Mouse (Mus musculus) spleen, adult 2 months (tissue): ENCODE results near the gene Rasgrp3. TPM values are rescaled to one million over a fixed set of nuclear protein-coding genes. Genes with fewer than 3 reads are reported as not detected.
A peak's percentile ranks its signal among the peaks of the same experiment; 100 is the strongest.

Experiments used
- DNase-seq, 2 experiments: peaks; one replicate each; pipeline versions ENCODE4 v3.0.0 to v3.0.0-alpha.2; 2012 to 2021; ENCODE audit warnings: low spot score in 2 of 2, low read depth in 1 of 2
- H3K27ac ChIP-seq: fragments of 200-500 bp; 2 replicates; pipeline ENCODE4 v1.5.1; 2012; ENCODE audit warnings: low read length, inconsistent platforms; ENCODE audit not compliant: insufficient read depth
- H3K27me3 ChIP-seq: fragments of 200-500 bp; 2 replicates; pipeline ENCODE4 v1.6.1; 2012; ENCODE audit warnings: mild to moderate bottlenecking, moderate library complexity, low read length, inconsistent platforms; ENCODE audit not compliant: control insufficient read depth, insufficient read depth
- H3K36me3 ChIP-seq: fragments of 200-500 bp; 2 replicates; pipeline ENCODE4 v1.6.1; 2012; ENCODE audit warnings: mild to moderate bottlenecking, low read length, inconsistent platforms; ENCODE audit not compliant: control insufficient read depth, insufficient read depth
- H3K4me1 ChIP-seq: fragments of 200-500 bp; 2 replicates; pipeline ENCODE4 v1.6.1; 2011; ENCODE audit warnings: inconsistent platforms; ENCODE audit not compliant: control insufficient read depth, insufficient read depth, insufficient read length
- H3K4me3 ChIP-seq: fragments of 200-500 bp; 2 replicates; pipeline ENCODE4 v1.5.1; 2011; ENCODE audit warnings: mild to moderate bottlenecking, inconsistent platforms; ENCODE audit not compliant: insufficient read depth, insufficient read length; ENCODE audit errors: extremely low read depth
- CTCF ChIP-seq: fragments of 200-500 bp; IDR thresholded peaks from 2 replicates; pipeline ENCODE4 v1.5.1; 2011; ENCODE audit warnings: mild to moderate bottlenecking, inconsistent platforms; ENCODE audit not compliant: insufficient read depth, insufficient read length, insufficient replicate concordance; ENCODE audit errors: extremely low read depth
- POLR2A ChIP-seq: fragments of 200-500 bp; IDR thresholded peaks from 2 replicates; pipeline ENCODE4 v1.6.1; 2011; ENCODE audit warnings: low read depth, low read length, inconsistent platforms
- WGBS: fragments of 180-500 bp; shearing (Covaris S2); methylation state at CpG from one replicate; pipeline ENCODE4 v1.1.7; 2018; 5-methylcytosine and 5-hydroxymethylcytosine counted together
- polyA plus RNA-seq: library from polyadenylated mRNA; depleted of rRNA; stranded (reverse); fragments of >200 nt; gene quantifications from 2 replicates; pipeline ENCODE4 v1.2.3, GENCODE M21; 2012; rRNA removed

Rasgrp3 gene
- 9.8 TPM in 2 replicates for polyA plus RNA-seq

DNA sequence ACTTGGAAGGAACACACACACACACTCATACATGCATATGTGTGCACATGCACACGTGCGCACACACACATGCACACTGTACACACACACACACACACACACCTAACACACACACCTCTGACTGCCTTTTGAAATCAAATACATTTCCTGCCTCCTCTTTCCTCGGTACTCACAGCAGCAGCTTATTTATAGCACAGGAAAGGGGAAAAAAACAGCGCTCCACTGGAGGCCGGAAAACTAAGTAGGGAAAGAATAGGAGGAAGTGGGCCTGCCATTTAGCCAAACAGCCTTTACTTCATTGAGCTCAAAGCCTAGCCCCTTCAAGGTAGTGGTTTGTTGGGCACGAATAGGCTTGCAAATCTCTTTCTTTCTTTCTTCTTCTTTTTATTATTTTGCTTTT lies at the start of gene Rasgrp3:
Gene Rasgrp3, plus strand, starts transcription at position 298 of the 400 bp plus-strand sequence.
- no peak for DNase-seq
- H3K27ac ChIP-seq: peak within 1 kb of the TSS; percentile 25; the same call in 1 of the 2 replicates
- peak within 1 kb of the TSS; percentile 28; the same call in 1 of the 2 replicates for H3K4me3 ChIP-seq
- WGBS: 24% methylated on average over 6 of the region's 6 CpGs
- TF ChIP-seq CTCF: no peak
- no peak for TF ChIP-seq POLR2A
- H3K27me3 ChIP-seq: no peaks in the 10 kb centered on the region
- H3K36me3 ChIP-seq: no peaks in the 10 kb centered on the region
- peaks cover 8% of the 10 kb centered on the region; the same call in 1 of the 2 replicates for H3K4me1 ChIP-seq

DNA sequence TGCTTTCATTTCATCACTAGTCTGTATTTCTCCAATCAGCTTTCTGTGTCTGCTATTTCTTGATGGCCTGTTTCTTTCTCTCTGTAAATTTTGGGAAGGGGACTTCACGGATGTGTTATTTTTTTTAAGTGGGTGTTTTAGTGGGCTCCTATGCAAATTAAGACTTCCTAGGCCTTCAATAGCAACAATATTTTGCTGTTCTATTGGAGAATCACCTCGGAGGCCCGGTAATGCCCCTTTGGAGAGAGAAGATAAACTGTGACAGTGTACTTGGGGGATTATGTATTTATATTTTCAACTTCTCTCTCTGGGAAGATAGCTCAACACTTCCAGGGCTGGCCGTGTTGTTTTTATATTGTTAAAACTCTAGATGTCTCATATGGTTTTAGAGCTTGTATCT lies 47.3 kb upstream of the Rasgrp3 start:
- H3K27me3 ChIP-seq: no peaks in the 10 kb centered on the region
- H3K4me3 ChIP-seq: no peak overlapping the region
- TF ChIP-seq CTCF: no peak
- no peak for TF ChIP-seq POLR2A
- no peaks in the 10 kb centered on the region for H3K4me1 ChIP-seq
- H3K36me3 ChIP-seq: no peaks in the 10 kb centered on the region
- 85% methylated on average over 4 of the region's 4 CpGs for WGBS
- H3K27ac ChIP-seq: no peak overlapping the region
- no peak for DNase-seq

DNA sequence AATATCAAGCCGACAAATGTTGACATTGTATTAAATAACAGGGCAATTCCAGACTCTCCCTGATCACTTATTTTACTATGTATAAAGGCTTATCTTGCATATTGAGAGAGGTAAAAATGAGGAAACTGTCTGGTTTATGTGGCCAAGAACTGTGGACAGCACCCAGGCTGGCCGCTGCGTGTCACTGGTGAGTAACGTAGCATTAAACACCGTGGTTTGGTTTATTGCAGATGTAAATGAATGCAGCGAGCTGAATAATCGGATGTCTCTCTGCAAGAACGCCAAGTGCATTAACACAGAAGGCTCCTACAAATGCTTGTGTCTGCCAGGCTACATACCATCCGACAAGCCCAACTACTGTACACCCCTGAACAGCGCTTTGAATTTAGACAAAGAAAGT lies 45.6 kb upstream of the Rasgrp3 start:
- no peak for DNase-seq
- no peaks in the 10 kb centered on the region for H3K27me3 ChIP-seq
- H3K4me3 ChIP-seq: no peak overlapping the region
- no peaks in the 10 kb centered on the region for H3K4me1 ChIP-seq
- WGBS: 81% methylated on average over 10 of the region's 10 CpGs
- no peaks in the 10 kb centered on the region for H3K36me3 ChIP-seq
- no peak overlapping the region for H3K27ac ChIP-seq
- TF ChIP-seq CTCF: no peak; the same call in 1 of the 2 replicates
- no peak for TF ChIP-seq POLR2A

DNA sequence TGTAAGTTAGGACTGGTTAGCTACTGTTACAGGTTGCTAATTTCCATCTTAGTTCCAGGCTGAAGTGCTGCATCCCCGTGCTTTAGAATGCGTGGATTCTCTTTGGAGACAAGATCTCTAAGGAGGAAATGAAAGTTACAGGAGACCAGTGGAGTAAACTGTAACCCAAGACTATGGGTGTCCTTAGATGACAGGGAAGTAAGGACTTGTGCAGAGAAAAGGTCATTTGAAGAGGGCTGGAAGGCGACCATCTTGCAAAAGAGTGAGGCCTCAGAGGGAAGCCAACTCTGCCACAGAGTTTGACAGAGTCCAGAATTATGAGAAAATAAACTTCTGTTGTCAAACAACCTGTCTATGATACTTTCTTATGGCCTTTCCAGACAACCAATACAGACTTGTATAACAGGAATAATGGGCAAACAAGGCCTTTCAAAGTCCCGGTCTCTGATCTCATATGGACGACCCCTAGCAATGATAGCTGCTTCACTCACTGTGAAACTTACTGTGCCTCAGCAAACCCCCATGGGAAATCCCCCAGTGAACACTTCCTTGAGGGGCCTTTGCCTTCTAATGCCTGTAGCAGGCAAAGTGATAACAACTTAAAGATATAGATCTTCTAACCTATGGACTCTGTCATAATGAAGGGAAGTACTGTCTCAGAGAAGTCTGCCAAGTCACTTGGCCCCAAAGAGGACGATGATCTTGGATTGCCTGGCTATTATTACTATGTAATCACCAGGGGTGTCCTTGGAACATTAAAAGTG lies 44.1 kb upstream of the Rasgrp3 start:
- Histone ChIP-seq H3K27ac (no peak overlapping the region), H3K4me1 (no peaks in the 10 kb centered on the region), H3K27me3 (no peaks in the 10 kb centered on the region), H3K4me3 (no peak overlapping the region), H3K36me3 (no peaks in the 10 kb centered on the region)
- 79% methylated on average over 6 of the region's 6 CpGs for WGBS
- no peak for DNase-seq
- TF ChIP-seq POLR2A (no peak), CTCF (no peak)

DNA sequence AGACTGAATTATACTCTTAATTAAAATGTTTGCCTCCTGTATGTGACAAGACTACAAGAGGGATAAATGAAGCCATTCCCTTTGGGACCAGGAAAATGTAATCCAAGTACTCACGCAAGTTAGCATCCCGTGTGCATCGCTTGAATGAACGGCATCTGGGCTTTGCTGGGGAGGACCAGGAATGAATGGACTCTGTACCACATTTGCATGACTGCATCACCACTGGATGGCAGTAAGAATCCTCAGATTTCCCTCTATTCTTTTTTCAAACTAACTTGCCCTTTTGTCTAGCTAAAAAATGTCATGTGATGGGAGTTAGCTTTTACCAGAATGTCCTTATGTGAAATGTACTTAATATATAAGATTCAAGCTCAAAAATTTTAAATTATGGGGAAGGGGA lies 29.3 kb upstream of the Rasgrp3 start:
- DNase-seq: peak in 1 of 2 experiments; percentile 12
- no peaks in the 10 kb centered on the region for H3K36me3 ChIP-seq
- no peaks in the 10 kb centered on the region for H3K4me1 ChIP-seq
- TF ChIP-seq CTCF: no peak
- no peak overlapping the region for H3K27ac ChIP-seq
- no peak overlapping the region for H3K4me3 ChIP-seq
- WGBS: 60% methylated on average over 4 of the region's 4 CpGs
- H3K27me3 ChIP-seq: no peaks in the 10 kb centered on the region

DNA sequence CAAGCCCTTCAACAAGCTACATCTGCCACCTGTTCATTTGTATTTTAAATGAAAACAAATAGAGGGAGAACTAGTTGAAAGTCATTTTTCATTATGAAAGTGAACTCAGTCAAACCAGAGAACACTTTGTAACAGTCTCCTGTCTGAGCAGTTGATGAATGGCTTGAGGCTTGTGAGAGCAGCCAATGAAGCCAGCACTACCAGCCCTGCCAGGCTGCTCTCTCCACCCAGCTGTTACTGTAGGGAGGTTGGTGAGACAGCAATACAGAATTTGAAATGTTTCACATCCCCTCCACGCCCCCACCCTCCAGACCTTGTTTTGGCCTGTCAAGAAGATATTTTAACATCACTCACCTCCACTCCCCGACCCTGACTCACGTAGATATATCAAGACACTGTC lies 18.8 kb upstream of the Rasgrp3 start:
- H3K27me3 ChIP-seq: no peaks in the 10 kb centered on the region
- DNase-seq: no peak
- 45% methylated on average over 3 of the region's 3 CpGs for whole genome bisulfite sequencing
- TF ChIP-seq CTCF (no peak), POLR2A (no peak)
- H3K36me3 ChIP-seq: no peaks in the 10 kb centered on the region
- no peak overlapping the region for H3K4me3 ChIP-seq
- no peak overlapping the region for H3K27ac ChIP-seq
- H3K4me1 ChIP-seq: no peaks in the 10 kb centered on the region

DNA sequence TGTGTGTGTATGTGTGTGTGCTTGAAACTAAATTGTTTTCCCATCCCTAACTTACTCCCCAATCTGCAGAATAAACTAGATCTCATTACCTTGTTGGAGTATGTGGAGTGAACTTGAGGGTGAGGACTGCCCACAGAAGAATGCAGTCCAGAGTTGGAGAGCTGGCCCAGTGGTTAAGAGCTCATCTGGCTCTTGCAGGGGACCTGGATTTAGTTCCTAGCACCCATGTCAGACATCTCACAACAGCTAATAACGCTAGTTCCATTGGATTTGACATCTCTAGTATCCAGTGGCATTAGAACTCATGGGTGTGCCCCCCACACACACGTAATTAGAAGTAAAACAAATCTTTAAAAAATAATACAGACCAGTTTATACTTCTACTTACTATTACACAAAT lies 1.5 kb upstream of the Rasgrp3 start:
- no peak for TF ChIP-seq CTCF
- no peak for TF ChIP-seq POLR2A
- Histone ChIP-seq H3K4me1 (peaks cover 8% of the 10 kb centered on the region; the same call in 1 of the 2 replicates), H3K27me3 (no peaks in the 10 kb centered on the region), H3K36me3 (no peaks in the 10 kb centered on the region), H3K4me3 (no peak overlapping the region), H3K27ac (no peak overlapping the region)
- no peak for DNase-seq
- 85% methylated on average over 2 of the region's 2 CpGs for WGBS
